Mouse (Mus musculus): ENCODE measurements around the gene Cmtr2. TPM values are rescaled to one million over a fixed set of nuclear protein-coding genes. Genes with fewer than 3 reads are reported as not detected.

Gene Cmtr2
- 0.82 and 1.1 TPM in 2 replicates for polyA plus RNA-seq (2012)

DNA sequence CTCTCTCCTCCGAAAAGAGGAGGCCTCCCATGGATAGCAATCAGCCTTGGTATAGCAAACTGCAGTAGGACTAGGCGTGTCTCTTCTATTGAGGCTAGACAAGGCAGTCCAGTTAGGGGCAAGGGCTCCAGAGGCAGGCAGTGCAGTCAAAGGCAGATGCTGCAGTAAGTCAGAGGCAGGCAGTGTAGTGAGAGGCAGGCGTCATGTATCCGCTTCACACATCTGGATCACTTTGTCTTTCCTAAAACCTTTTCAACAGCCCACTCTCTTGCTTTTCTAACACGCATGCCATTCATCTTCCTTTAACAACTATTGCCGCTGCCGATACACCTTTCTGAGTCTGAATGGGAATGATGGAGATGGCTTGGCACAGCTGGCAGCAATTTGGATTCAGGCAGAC lies at the start of gene Cmtr2:
Gene Cmtr2, plus strand, starts transcription at position 301 of the 400 bp plus-strand sequence.

DNA sequence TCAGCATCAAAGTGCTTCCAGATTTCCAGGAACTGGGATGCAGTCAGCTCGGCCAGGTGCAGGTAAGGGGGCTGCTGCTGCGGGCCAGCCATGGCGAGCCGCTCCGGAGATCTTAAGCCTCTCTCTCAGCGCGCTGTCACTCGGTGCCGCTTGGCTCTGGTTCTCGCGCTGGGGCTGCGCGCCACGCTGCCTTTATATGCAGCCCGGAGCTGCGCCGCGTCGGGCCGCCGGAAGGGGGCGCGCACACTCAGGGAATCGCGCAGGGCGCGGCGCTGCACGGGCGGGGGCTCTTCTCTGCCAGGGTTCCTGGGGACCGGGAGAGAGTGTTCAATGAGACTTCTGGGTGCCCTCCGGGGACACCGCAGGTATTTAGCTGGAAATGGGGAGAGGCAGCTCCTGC lies 47.4 kb upstream of the Cmtr2 start, which contains the start of gene Calb2:
Gene Calb2, minus strand, starts transcription at position 165 of the 400 bp plus-strand sequence.

DNA sequence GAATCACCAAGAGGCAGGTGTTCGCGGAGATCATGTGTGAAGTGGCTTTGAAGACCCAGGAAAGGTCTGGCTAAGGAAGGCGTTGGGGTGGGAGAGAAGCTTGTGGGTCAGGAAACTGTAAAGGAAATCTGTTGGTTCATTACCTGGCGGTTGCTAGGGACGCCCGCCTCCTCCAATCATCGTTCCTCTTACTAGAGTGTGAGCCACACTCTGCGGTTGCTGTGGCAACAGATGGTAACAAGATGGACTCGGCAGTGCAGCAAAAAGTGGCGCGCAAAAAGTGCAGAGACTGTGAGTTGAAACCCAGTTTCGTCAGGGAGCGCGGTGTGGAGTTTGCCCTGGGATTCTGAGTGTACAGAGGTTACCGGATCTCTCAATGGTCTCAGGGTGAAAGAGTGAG lies 51.3 kb downstream of the Cmtr2 start, which contains the start of gene Hydin:
Gene Hydin, plus strand, starts transcription at position 237 of the 400 bp plus-strand sequence.

Other genes starting within 250 kb of the Cmtr2 start
- gene Tat, start 225.2 kb upstream of the Cmtr2 start, polyA plus RNA-seq (2012), result not detected in 2 replicates
- not detected in 2 replicates for gene Chst4, start 175.9 kb upstream of the Cmtr2 start, polyA plus RNA-seq (2012)
- not detected in 2 replicates for gene Zfp612, start 135.9 kb upstream of the Cmtr2 start, polyA plus RNA-seq (2012)
- gene Gm21964, start 114.5 kb upstream of the Cmtr2 start, polyA plus RNA-seq (2012), result not detected in 2 replicates
- gene Gm17720, start 112.9 kb upstream of the Cmtr2 start, polyA plus RNA-seq (2012), result not detected in 2 replicates
- not detected in 2 replicates for gene Calb2, start 47.5 kb upstream of the Cmtr2 start, polyA plus RNA-seq (2012)
- 0.01 TPM in 1 of 2 replicates, not detected in the other for gene Hydin, start 51.3 kb downstream of the Cmtr2 start, polyA plus RNA-seq (2012)